Mouse (Mus musculus) limb, embryonic 14.5 days (tissue): ENCODE data around the gene Jtb. TPM values are rescaled to one million over a fixed set of nuclear protein-coding genes. Genes with fewer than 3 reads are reported as not detected.

Experiments used
- ATAC-seq: fragments of 200-750 bp; cut with Nextera tagmentation; 2 replicates; pipeline ENCODE4 v1.8.0; 2017; ENCODE audit warnings: low read depth, moderate number of reproducible peaks, moderate TSS enrichment; ENCODE audit not compliant: low FRiP score
- DNase-seq: peaks from one replicate; pipeline ENCODE4 v3.0.0-alpha.2; 2015; ENCODE audit warnings: low spot score
- H3K27ac ChIP-seq: fragments of 300-500 bp; sonication (generic); replicated peaks from 2 replicates; pipeline ENCODE4 v1.5.1; 2014; ENCODE audit warnings: low read depth, mild to moderate bottlenecking, low read length, moderate library complexity, mixed read lengths
- H3K27me3 ChIP-seq: fragments of 300-500 bp; sonication (generic); 2 replicates; pipeline ENCODE4 v1.6.1; 2014; ENCODE audit warnings: low read length, mixed read lengths; ENCODE audit not compliant: control insufficient read depth, insufficient read depth
- H3K36me3 ChIP-seq: fragments of 300-500 bp; sonication (generic); 2 replicates; pipeline ENCODE4 v1.6.1; 2014; ENCODE audit warnings: mild to moderate bottlenecking, low read length, moderate library complexity, mixed read lengths; ENCODE audit not compliant: control insufficient read depth, insufficient read depth
- H3K4me1 ChIP-seq: fragments of 300-500 bp; sonication (generic); 2 replicates; pipeline ENCODE4 v1.6.1; 2014; ENCODE audit warnings: antibody characterized with exemption, low read length, mixed read lengths; ENCODE audit not compliant: control insufficient read depth, insufficient read depth
- H3K4me2 ChIP-seq: fragments of 300-500 bp; sonication (generic); replicated peaks from 2 replicates; pipeline ENCODE4 v1.6.1; 2014; ENCODE audit warnings: low read depth, mild to moderate bottlenecking, low read length, moderate library complexity; ENCODE audit not compliant: severe bottlenecking
- H3K4me3 ChIP-seq: fragments of 300-500 bp; sonication (generic); replicated peaks from 2 replicates; pipeline ENCODE4 v1.5.1; 2014; ENCODE audit warnings: low read length
- H3K9ac ChIP-seq: fragments of 300-500 bp; sonication (generic); 2 replicates; pipeline ENCODE4 v1.6.1; 2014; ENCODE audit warnings: mild to moderate bottlenecking, low read depth, low read length, moderate library complexity; ENCODE audit not compliant: severe bottlenecking
- H3K9me3 ChIP-seq: fragments of 300-500 bp; sonication (generic); 2 replicates; pipeline ENCODE4 v1.6.1; 2016; ENCODE audit warnings: low read length; ENCODE audit not compliant: control insufficient read depth
- POLR2A ChIP-seq: fragments of 200-500 bp; IDR thresholded peaks from 2 replicates; pipeline ENCODE4 v1.8.0; 2012; ENCODE audit warnings: inconsistent platforms, mild to moderate bottlenecking, moderate library complexity, borderline replicate concordance; ENCODE audit not compliant: insufficient read depth, insufficient read length; ENCODE audit errors: extremely low read depth
- WGBS: fragments of 180-500 bp; shearing (Covaris S2); extraction: QIAGEN DNeasy Blood & Tissue Kit; methylation state at CpG from one replicate; pipeline ENCODE4 v1.1.7; 2014; 5-methylcytosine and 5-hydroxymethylcytosine counted together
- polyA plus RNA-seq, 2 experiments: library from polyadenylated mRNA; depleted of rRNA in 1 of 2; stranded (reverse) in 1 of 2; unstranded in 1 of 2; fragments of >200 nt; fragmentation: Nextera tagmentation in 1 of 2; extraction: Ambion mirVana in 1 of 2; gene quantifications; 2 replicates each; pipeline versions ENCODE4 v1.2.1 to v1.2.3; 2012 to 2014

The Jtb gene
- polyA plus RNA-seq (2012; rRNA removed) (74.2 and 78.2 TPM in 2 replicates), polyA plus RNA-seq (2014; fragmentation: Nextera tagmentation; extraction: Ambion mirVana) (120 and 130 TPM in 2 replicates)

DNA sequence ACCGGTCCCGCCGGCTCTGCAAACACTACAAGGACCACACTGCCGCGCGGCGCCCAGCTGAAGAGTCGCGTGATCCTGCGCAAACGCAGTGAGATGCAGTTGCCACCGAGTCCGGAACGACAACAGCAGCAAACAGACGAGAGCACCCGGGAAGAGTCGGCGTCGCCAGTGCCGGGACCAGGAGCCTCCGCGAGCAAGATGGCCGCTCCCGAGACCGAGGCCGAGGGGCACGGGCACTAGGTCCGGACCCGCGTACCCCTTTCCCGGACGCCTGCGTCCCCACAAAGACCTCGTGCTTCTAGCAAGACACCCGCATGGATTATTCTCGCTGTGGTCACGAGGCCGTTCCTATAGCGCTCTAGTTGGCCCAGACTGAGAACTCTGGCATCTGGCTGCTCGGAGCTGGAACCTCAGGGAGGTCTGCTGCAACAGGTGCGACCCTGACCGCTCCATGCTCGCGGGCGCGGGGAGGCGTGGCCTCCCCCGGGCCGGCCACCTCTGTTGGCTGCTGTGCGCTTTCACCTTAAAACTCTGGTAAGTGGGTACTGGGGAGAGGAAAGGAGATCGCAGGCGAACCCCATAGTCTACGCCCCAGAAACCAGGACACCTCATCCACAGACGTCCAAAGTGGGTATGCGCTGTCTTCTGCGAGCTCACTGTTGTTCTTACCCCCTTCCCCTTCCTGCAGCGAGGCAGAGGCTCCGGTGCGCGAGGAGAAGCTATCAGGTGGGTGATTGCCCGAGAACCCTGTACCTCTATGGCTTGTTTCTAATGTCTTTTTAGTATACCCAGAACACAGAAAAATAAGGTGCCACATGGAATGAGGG is at the start of gene Jtb:
Gene Jtb (plus strand): TSS at position 91 of the 827 bp plus-strand sequence.
- ATAC-seq (peak; percentile 97), DNase-seq (peak; percentile 94)
- peak; percentile 90; the same call in 1 of the 2 replicates for TF ChIP-seq POLR2A
- H3K27me3 ChIP-seq: no peaks in the 10 kb centered on the region
- H3K4me3 ChIP-seq: peak within 1 kb of the TSS; percentile 74
- peaks cover 4% of the 10 kb centered on the region; the same call in 1 of the 2 replicates for H3K4me1 ChIP-seq
- WGBS: under 1% methylated on average over 60 of the region's 61 CpGs
- H3K9me3 ChIP-seq: no peaks in the 10 kb centered on the region
- peak within 1 kb of the TSS; percentile 83 for H3K9ac ChIP-seq
- H3K36me3 ChIP-seq: peaks cover 23% of the 10 kb centered on the region
- H3K4me2 ChIP-seq: peak within 1 kb of the TSS; percentile 80
- H3K27ac ChIP-seq: peak within 1 kb of the TSS; percentile 88

DNA sequence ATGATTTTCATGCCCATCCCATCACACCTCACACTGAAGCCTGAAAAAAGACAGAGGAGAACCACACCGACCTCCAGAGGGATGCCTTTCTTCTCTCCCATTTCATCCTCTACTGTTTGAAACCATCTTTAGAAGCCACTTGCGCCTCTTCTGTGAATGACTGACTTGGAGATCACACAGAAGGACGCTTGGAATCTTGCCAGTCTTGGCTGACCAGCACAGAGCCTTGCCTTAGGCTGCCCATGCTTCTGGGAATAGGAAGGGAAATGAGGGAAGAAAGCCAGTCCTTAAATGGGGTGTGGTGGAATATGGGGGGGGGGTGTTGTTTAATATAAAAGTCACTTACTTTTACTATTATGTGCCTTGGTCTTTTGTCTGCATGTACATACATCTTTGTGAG is 47.8 kb upstream of the Jtb start:
- DNase-seq (no peak), ATAC-seq (no peak)
- H3K9ac ChIP-seq: no peak overlapping the region
- H3K27me3 ChIP-seq: no peaks in the 10 kb centered on the region
- H3K4me1 ChIP-seq: no peaks in the 10 kb centered on the region
- no peak overlapping the region for H3K27ac ChIP-seq
- no peak overlapping the region for H3K4me3 ChIP-seq
- WGBS: 74% methylated on average over 3 of the region's 3 CpGs
- H3K36me3 ChIP-seq: no peaks in the 10 kb centered on the region
- no peak overlapping the region for H3K4me2 ChIP-seq
- TF ChIP-seq POLR2A: no peak
- no peaks in the 10 kb centered on the region for H3K9me3 ChIP-seq

DNA sequence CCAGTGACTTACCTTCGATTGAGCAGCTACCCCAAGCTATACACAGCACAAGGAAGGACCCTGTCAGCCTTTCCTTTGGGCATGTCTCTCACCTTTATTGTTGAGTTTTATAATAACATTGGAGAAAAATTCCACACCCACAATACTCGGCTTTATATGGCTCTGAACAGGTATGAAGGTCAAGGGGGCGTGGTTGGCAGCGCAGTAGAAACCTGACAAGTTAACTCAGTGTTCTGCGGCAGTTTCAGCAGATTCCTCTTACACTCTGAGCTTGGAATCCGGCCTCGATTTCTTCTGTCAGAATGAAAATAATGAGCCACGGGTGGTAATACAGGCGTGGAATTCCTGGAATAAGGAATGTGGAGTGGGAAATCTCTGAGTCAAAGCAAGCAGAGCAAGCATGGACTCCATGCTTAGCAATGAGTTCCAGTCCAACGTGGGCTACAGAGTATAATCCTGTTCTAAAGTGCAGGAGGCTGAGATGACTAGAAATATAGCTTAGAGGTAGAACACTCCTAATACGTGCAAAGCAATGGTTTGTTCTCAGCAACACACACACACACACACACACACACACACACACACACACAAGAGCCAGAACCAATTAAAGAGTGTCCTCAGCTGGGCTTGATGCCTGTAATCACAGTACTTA is 40.4 kb upstream of the Jtb start:
- no peaks in the 10 kb centered on the region for H3K36me3 ChIP-seq
- no peak for TF ChIP-seq POLR2A
- DNase-seq (no peak), ATAC-seq (no peak)
- H3K27ac ChIP-seq: no peak overlapping the region
- H3K4me2 ChIP-seq: no peak overlapping the region
- no peaks in the 10 kb centered on the region for H3K9me3 ChIP-seq
- H3K27me3 ChIP-seq: no peaks in the 10 kb centered on the region
- H3K4me1 ChIP-seq: no peaks in the 10 kb centered on the region
- H3K4me3 ChIP-seq: no peak overlapping the region
- 71% methylated on average over 11 of the region's 11 CpGs for WGBS
- no peak overlapping the region for H3K9ac ChIP-seq

DNA sequence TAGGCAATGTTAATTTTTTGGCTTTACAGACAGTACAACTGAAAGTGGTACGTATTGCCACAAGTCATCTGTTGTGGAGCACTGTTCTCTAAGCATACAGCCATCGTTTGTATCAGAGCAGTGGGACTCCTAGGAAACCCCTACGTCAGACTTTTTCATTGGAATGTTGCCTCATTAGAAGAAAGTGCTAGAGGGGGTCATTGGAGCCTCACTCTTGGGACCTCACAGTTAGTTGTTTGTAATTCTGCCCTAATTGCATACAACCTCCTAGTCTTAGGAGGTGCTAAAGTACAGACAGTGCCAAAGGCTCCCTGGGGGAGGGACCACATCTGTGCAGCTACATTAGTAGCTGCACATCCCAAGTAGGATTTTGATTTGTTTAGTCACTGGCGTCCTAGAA is 36.6 kb upstream of the Jtb start:
- Histone ChIP-seq H3K4me1 (no peaks in the 10 kb centered on the region), H3K4me3 (no peak overlapping the region), H3K4me2 (no peak overlapping the region), H3K27me3 (no peaks in the 10 kb centered on the region), H3K9me3 (no peaks in the 10 kb centered on the region), H3K9ac (no peak overlapping the region; the same call in 1 of the 2 replicates), H3K36me3 (no peaks in the 10 kb centered on the region), H3K27ac (no peak overlapping the region)
- ATAC-seq (no peak), DNase-seq (no peak)
- WGBS: 20% methylated on average over 4 of the region's 4 CpGs
- no peak for TF ChIP-seq POLR2A

DNA sequence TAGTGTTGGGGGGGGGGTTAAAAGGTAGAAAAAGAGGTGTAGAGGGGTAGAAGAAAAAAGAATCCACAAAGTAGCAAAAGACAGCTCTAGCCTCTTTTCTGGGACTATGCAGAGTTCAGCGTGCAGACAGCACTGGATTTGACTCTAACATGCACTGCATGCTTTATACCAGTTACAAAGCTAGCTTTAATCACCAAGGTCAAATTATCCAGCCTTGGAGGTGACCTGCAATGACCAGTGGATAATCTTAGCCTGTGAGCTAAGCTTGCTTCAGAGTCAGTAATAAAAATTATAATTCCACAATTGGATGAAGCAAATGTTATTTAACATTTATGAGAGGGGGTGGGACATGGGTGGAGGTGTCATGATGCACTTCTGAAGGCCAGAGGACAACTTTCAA is 35.8 kb upstream of the Jtb start:
- Histone ChIP-seq H3K9ac (no peak overlapping the region), H3K4me3 (no peak overlapping the region), H3K27ac (no peak overlapping the region), H3K4me2 (no peak overlapping the region), H3K36me3 (no peaks in the 10 kb centered on the region), H3K27me3 (no peaks in the 10 kb centered on the region), H3K4me1 (no peaks in the 10 kb centered on the region), H3K9me3 (no peaks in the 10 kb centered on the region)
- WGBS: 70% methylated on average over 1 of the region's 1 CpGs
- DNase-seq (no peak), ATAC-seq (no peak)
- TF ChIP-seq POLR2A: no peak
